19 mouse cellular contexts compared by ENCODE assay signal in the genomic region with DNA sequence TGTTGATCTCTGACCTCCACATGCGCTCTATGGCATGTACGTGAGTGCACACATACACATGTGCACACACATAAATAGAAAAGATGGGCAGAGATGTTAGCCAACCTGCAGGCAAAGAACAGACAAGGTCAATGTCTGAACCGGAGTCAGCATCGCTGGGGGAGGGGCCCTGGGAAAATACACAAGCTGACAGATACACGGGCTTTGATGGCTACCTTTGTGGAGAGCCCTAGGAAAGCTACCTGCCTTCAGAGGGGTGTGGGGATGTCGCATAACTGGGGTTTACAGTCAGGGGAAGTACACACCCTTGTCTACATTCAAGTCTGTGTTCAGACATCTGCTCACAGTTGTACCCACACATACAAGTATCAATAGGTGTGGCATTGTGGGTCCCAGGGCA.
"Had no signal": no experiment of that assay in that cellular context is flagged by ENCODE, and none has a peak within 500 bp of the region (broad histone marks: within the 10 kb centered on the region; RNA-seq: fewer than 3 reads in every experiment).

No protein-coding gene starts in this region.

- ATAC-seq: intestine, embryonic 15.5 days had no signal

- H3K27me3 ChIP-seq: intestine, embryonic 15.5 days; kidney, embryonic 15.5 days; lung, embryonic 15.5 days; neural tube, embryonic 13.5 days had no signal

- H3K4me3 ChIP-seq: intestine, embryonic 15.5 days; kidney, embryonic 15.5 days; lung, embryonic 15.5 days; neural tube, embryonic 13.5 days had no signal

- DNase-seq: kidney, adult 11 months; kidney, adult 8-10 months; kidney, postnatal 10 days; kidney, postnatal 36 days; layer of hippocampus, adult 9-11 months; lung, adult 18-20 months; lung, postnatal 10 days; lung, postnatal 36 days; midbrain, embryonic 14.5 days; retina, postnatal 1 day; right cerebral cortex, postnatal 25 days; thymus, postnatal 25 days had no signal

- H3K9me3 ChIP-seq: intestine, embryonic 15.5 days; kidney, embryonic 15.5 days; lung, embryonic 15.5 days; neural tube, embryonic 13.5 days had no signal

- H3K9ac ChIP-seq: intestine, embryonic 15.5 days; kidney, embryonic 15.5 days; liver, embryonic 14.5 days; lung, embryonic 15.5 days had no signal

- H3K4me2 ChIP-seq: intestine, embryonic 15.5 days; kidney, embryonic 15.5 days; liver, embryonic 11.5 days; lung, embryonic 15.5 days; midbrain, embryonic 11.5 days; neural tube, embryonic 13.5 days had no signal

- H3K27ac ChIP-seq: intestine, embryonic 15.5 days; kidney, embryonic 15.5 days; liver, embryonic 14.5 days; lung, embryonic 15.5 days; neural tube, embryonic 13.5 days had no signal
